Mouse (Mus musculus): ENCODE results near the gene Rplp1. TPM values are rescaled to one million over a fixed set of nuclear protein-coding genes. Genes with fewer than 3 reads are reported as not detected.

Gene Rplp1
- polyA plus RNA-seq, 1 experiment = 1,808 TPM

DNA sequence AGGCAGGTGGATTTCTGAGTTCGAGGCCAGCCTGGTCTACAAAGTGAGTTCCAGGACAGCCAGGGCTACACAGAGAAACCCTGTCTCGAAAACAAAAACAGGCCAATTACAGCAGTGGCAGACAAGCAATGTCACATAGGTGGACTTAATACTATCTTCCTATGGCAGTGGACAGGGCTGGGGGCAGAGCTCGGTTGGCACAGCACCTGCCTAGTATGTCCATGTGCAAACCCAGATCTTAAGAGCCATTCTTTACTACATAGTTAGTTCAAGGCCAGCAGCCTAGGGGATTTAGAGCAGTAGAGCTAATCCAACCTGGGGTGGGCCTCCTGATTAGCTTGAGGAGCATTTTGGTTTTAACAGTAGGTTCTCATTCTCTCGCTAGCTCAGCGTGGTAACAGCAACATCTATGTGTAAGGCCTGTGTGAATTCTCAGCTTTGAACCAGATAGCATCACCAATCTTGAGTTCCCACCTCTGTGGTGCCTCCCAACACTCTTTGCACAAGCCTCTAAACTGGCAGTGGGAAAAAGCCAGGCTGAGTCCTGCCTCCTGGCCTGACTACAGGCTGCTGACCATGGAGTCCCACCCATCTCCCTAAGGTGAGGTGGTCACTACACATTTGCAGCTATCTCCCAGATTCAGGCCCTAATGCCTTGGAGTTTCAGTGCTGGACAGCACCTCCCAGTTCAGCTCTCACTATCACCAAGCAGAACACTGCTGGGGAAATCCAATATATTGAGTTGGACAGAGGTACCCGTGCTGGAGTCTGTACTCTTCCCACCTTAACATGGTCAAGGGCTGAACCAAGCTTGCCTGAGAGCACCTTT lies 2.8 kb downstream of the Rplp1 start:
- no peaks in the 10 kb centered on the region; the same call in 1 of the 2 replicates for H3K36me3 ChIP-seq (ENCODE audit: control insufficient read depth, insufficient read depth, low read length)
- TF ChIP-seq POLR2A (IDR thresholded peaks at IDR 0.05; ENCODE audit: control insufficient read depth, low read depth, low read length) = no peak
- no peak for TF ChIP-seq CTCF (IDR thresholded peaks at IDR 0.05; ENCODE audit: control insufficient read depth, insufficient read depth, insufficient replicate concordance, low read depth, low read length)
- H3K27me3 ChIP-seq (ENCODE audit: control insufficient read depth, insufficient read depth, low read length) = no peaks in the 10 kb centered on the region
- H3K4me1 ChIP-seq (ENCODE audit: control insufficient read depth, insufficient read depth, low read length) = peaks cover 3% of the 10 kb centered on the region
- H3K4me3 ChIP-seq (ENCODE audit: control insufficient read depth, low read depth, low read length) = no peak overlapping the region
- no peak overlapping the region for H3K27ac ChIP-seq (ENCODE audit: control insufficient read depth, insufficient read depth, low read depth, low read length)

GRCm38 (mm10) chr9:61910526-61911256 lies 3.7 kb downstream of the Rplp1 start:
- Histone ChIP-seq H3K36me3 (ENCODE audit: control insufficient read depth, insufficient read depth, low read length) (no peaks in the 10 kb centered on the region; the same call in 1 of the 2 replicates), H3K27me3 (ENCODE audit: control insufficient read depth, insufficient read depth, low read length) (no peaks in the 10 kb centered on the region), H3K27ac (ENCODE audit: control insufficient read depth, insufficient read depth, low read depth, low read length) (no peak overlapping the region), H3K4me1 (ENCODE audit: control insufficient read depth, insufficient read depth, low read length) (peaks cover 3% of the 10 kb centered on the region), H3K4me3 (ENCODE audit: control insufficient read depth, low read depth, low read length) (no peak overlapping the region)
- no peak for TF ChIP-seq POLR2A (IDR thresholded peaks at IDR 0.05; ENCODE audit: control insufficient read depth, low read depth, low read length)
- no peak for TF ChIP-seq CTCF (IDR thresholded peaks at IDR 0.05; ENCODE audit: control insufficient read depth, insufficient read depth, insufficient replicate concordance, low read depth, low read length)

DNA sequence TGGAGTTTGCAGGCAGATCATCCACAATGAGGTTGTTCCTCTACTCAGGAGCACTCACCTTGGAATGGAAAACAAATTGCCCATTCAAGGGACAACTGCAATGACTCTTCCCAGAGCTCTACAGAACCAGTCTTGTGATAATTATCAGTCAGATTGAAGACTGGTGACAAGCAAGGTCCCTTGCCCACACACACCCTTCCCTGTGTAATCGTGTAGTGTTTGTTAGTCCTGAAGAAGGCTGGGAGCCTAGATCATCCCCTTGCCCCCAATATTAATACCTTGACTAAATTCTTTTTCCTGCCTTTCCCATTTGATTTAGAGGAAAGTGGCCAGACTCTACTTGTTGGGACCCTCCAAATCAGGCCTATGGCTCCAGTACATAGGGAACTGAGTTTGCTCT lies 4.7 kb downstream of the Rplp1 start:
- H3K4me3 ChIP-seq (ENCODE audit: control insufficient read depth, low read depth, low read length) = no peak overlapping the region
- no peak overlapping the region for H3K27ac ChIP-seq (ENCODE audit: control insufficient read depth, insufficient read depth, low read depth, low read length)
- TF ChIP-seq POLR2A (IDR thresholded peaks at IDR 0.05; ENCODE audit: control insufficient read depth, low read depth, low read length) (no peak), CTCF (IDR thresholded peaks at IDR 0.05; ENCODE audit: control insufficient read depth, insufficient read depth, insufficient replicate concordance, low read depth, low read length) (no peak)
- no peaks in the 10 kb centered on the region; the same call in 1 of the 2 replicates for H3K36me3 ChIP-seq (ENCODE audit: control insufficient read depth, insufficient read depth, low read length)
- H3K4me1 ChIP-seq (ENCODE audit: control insufficient read depth, insufficient read depth, low read length) = peaks cover 3% of the 10 kb centered on the region
- H3K27me3 ChIP-seq (ENCODE audit: control insufficient read depth, insufficient read depth, low read length) = no peaks in the 10 kb centered on the region

DNA sequence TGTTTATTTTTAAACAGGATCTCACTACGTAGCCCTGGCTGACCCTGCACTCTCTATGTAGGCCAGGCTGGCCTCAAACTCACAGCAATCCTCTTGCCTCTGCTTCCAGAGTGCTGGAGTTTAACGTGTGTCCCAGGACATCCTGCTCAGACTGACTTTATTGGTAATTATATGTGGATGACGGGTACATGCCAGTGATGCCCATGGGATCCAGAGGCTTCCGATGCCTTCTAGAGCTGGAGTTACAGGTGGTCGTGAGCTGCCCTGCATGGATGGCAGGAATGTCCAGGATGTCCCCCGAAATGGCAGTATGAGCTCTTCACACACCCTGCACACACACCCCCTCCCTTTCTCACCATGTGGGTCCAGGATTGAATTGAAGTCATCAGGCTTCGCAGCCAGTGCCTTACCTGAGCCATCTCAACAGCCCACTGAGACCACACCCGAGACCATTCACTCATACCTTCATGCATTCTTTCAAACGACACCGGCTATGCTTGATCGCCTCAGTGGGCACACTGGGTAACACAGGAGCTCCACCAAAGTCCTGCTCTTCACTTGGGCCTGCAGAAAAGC lies 5.4 kb downstream of the Rplp1 start:
- H3K27ac ChIP-seq (ENCODE audit: control insufficient read depth, insufficient read depth, low read depth, low read length) = no peak overlapping the region
- no peak overlapping the region for H3K4me3 ChIP-seq (ENCODE audit: control insufficient read depth, low read depth, low read length)
- H3K4me1 ChIP-seq (ENCODE audit: control insufficient read depth, insufficient read depth, low read length) = peaks cover 3% of the 10 kb centered on the region
- H3K27me3 ChIP-seq (ENCODE audit: control insufficient read depth, insufficient read depth, low read length) = no peaks in the 10 kb centered on the region
- no peaks in the 10 kb centered on the region; the same call in 1 of the 2 replicates for H3K36me3 ChIP-seq (ENCODE audit: control insufficient read depth, insufficient read depth, low read length)
- TF ChIP-seq POLR2A (IDR thresholded peaks at IDR 0.05; ENCODE audit: control insufficient read depth, low read depth, low read length) (no peak), CTCF (IDR thresholded peaks at IDR 0.05; ENCODE audit: control insufficient read depth, insufficient read depth, insufficient replicate concordance, low read depth, low read length) (no peak)

GRCm38 (mm10) chr9:61908341-61908740 lies 6.0 kb downstream of the Rplp1 start:
- no peaks in the 10 kb centered on the region for H3K27me3 ChIP-seq (ENCODE audit: control insufficient read depth, insufficient read depth, low read length)
- no peak overlapping the region for H3K4me3 ChIP-seq (ENCODE audit: control insufficient read depth, low read depth, low read length)
- TF ChIP-seq CTCF (IDR thresholded peaks at IDR 0.05; ENCODE audit: control insufficient read depth, insufficient read depth, insufficient replicate concordance, low read depth, low read length) = no peak
- TF ChIP-seq POLR2A (IDR thresholded peaks at IDR 0.05; ENCODE audit: control insufficient read depth, low read depth, low read length) = no peak
- H3K4me1 ChIP-seq (ENCODE audit: control insufficient read depth, insufficient read depth, low read length) = peaks cover 1% of the 10 kb centered on the region
- H3K27ac ChIP-seq (ENCODE audit: control insufficient read depth, insufficient read depth, low read depth, low read length) = no peak overlapping the region
- no peaks in the 10 kb centered on the region; the same call in 1 of the 2 replicates for H3K36me3 ChIP-seq (ENCODE audit: control insufficient read depth, insufficient read depth, low read length)

DNA sequence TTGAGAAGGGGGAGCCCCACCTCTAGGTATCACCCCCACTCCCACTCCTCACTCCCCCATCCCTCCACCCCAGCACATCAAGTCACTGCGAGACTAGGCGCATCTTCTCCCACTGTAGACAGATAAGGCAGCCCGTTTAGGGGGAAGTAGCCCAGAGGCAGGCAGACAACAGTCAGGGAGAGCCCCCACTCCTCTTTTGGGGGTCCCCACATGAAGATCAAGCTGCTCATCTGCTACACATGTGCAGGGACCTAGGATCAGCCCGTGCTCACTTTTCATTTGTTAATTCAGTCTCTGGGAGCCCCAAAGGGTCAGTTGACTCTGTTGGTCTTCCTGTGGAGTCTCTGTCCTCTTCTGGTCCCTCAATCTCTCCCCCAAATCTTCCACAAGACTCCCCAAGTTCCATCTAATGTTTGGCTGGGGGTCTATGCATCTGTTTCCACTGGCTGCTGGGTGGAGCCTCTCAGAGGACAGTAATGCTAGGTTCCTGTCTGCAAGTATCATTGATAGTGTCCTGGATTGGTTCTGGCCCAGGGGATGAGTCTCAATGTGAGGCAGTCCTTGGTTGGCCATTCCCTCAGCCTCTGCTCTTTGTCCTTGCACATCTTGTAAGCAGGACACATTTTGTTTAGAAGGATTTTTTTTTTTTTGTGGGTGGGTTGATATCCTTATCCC lies 6.6 kb downstream of the Rplp1 start:
- no peak overlapping the region for H3K27ac ChIP-seq (ENCODE audit: control insufficient read depth, insufficient read depth, low read depth, low read length)
- H3K36me3 ChIP-seq (ENCODE audit: control insufficient read depth, insufficient read depth, low read length) = no peaks in the 10 kb centered on the region; the same call in 1 of the 2 replicates
- no peak overlapping the region for H3K4me3 ChIP-seq (ENCODE audit: control insufficient read depth, low read depth, low read length)
- no peaks in the 10 kb centered on the region; the same call in 1 of the 2 replicates for H3K4me1 ChIP-seq (ENCODE audit: control insufficient read depth, insufficient read depth, low read length)
- H3K27me3 ChIP-seq (ENCODE audit: control insufficient read depth, insufficient read depth, low read length) = no peaks in the 10 kb centered on the region
- TF ChIP-seq CTCF (IDR thresholded peaks at IDR 0.05; ENCODE audit: control insufficient read depth, insufficient read depth, insufficient replicate concordance, low read depth, low read length) = no peak
- TF ChIP-seq POLR2A (IDR thresholded peaks at IDR 0.05; ENCODE audit: control insufficient read depth, low read depth, low read length) = no peak

Measured in testis, adult 2 months (tissue).